Mouse (Mus musculus): Measurements from ENCODE around the gene Ccdc106.
"Not testable (repeated sequence)": the region's sequence is repeated elsewhere in the genome, so short reads cannot be mapped to it uniquely, and the experiment has no call there.

The Ccdc106 gene

GRCm38 (mm10) chr7:5016057-5016456, 4.3 kb upstream of the Ccdc106 start:
- no peak for DNase-seq

GRCm38 (mm10) chr7:5016920-5017319, 3.4 kb upstream of the Ccdc106 start:
- DNase-seq, result no peak

- DNase-seq, result peak; percentile 56
Measured at GRCm38 (mm10) chr7:5017352-5017751, 3.0 kb upstream of the Ccdc106 start.

- DNase-seq, result no peak
Measured at GRCm38 (mm10) chr7:5017931-5018330, 2.4 kb upstream of the Ccdc106 start.

- DNase-seq, result not testable (repeated sequence)
Measured at GRCm38 (mm10) chr7:5019576-5019975, 777 bp upstream of the Ccdc106 start.

GRCm38 (mm10) chr7:5020685-5021084, 332 bp downstream of the Ccdc106 start:
- peak; percentile 39 for DNase-seq

- DNase-seq, result no peak
Measured at GRCm38 (mm10) chr7:5021197-5021596, 844 bp downstream of the Ccdc106 start.

DNA sequence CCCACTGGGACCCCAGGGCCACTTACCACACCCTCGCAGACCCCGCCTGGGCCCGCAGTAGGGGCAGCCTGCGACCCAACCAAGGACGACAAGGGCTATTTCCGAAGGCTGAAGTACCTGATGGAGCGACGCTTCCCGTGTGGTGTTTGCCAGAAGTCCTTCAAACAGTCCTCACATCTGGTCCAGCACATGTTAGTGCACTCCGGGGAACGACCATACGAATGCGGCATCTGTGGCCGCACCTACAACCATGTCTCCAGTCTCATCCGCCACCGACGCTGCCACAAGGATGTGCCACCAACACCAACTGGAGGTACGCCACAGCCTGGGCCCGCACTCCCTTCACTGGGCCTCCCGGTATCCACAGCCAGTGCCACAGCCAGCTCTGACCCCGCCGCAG, 9.2 kb downstream of the Ccdc106 start:
- DNase-seq, result no peak

GRCm38 (mm10) chr7:5029946-5030345, 9.6 kb downstream of the Ccdc106 start:
- DNase-seq, result no peak

DNA sequence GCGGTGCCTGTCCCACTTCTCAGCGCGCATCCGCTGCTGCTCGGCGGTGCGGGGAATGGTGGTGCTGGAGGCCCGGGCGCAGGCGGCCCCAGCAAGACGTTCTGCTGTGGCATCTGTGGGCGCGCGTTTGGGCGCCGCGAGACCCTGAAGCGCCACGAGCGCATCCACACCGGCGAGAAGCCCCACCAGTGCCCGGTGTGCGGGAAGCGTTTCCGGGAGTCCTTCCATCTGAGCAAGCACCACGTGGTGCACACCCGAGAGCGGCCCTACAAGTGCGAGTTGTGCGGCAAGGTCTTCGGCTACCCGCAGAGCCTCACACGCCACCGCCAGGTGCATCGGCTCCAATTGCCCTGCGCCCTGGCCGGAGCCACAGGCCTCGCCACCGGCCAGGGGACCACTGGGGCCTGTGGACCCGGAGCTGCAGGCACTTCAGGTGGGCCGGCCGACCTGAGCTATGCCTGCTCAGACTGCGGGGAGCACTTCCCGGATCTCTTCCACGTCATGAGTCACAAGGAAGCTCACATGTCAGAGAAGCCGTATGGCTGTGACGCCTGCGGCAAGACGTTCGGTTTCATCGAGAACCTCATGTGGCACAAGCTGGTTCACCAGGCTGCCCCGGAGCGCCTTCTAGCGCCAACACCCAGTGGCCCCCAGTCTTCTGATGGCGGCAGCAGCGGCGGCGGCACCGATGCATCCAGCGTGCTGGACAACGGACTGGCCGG, 10.4 kb downstream of the Ccdc106 start:
- no peak for DNase-seq

DNA sequence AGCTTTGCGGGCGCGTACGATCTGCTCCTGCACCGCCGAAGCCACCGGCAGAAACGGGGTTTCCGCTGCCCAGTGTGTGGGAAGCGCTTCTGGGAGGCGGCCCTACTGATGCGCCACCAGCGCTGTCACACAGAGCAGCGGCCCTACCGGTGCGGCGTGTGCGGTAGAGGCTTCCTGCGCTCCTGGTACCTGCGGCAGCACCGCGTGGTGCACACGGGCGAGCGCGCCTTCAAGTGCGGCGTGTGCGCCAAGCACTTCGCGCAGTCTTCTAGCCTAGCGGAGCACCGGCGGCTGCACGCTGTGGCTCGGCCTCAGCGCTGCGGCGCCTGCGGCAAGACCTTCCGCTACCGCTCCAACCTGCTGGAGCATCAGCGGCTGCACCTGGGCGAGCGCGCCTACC, 11.1 kb downstream of the Ccdc106 start:
- no peak for DNase-seq

DNA sequence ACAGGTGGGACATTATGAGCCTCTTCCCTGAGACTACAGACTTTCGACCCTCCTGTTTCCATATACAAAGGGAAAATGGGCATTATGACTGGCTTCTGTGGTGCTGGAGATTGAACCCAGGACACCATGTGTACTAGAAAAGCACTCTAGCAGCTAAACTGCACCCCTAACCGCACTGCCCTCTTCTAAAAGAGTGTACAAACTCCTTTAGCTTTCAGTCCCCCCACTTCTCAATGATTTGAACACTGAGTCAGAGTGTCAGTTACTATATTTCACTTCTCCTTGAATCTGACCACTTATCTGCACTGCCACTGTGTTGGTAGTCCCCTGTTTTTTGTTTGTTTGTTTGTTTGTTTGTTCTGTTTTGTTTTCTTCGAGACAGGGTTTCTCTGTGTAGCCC, 13.5 kb downstream of the Ccdc106 start, which contains the start of gene 4632433K11Rik:
Gene 4632433K11Rik (plus strand): TSS at position 301 of the 400 bp plus-strand sequence.
- DNase-seq, result no peak

GRCm38 (mm10) chr7:5035628-5036027, 15.3 kb downstream of the Ccdc106 start:
- DNase-seq, result no peak

DNA sequence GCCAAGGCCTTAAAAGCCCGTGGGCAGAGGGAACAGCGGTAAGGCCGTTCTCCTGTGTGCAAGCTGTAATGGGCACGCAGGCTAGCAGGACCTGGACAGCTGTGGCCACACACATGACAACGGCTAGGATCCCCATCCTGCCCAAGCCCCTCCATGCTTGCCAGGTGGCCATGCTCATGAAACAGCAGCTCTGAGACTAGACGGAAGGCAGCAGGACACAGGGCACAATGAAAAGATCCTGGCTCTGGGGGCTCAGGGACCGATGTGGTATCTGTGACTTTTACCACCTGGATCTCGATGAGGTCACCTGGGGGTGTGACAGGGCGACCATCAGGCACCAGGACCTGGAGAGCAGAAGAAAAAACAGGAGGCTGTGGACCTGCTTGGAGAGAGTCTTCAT, 15.8 kb downstream of the Ccdc106 start:
- DNase-seq, result no peak

GRCm38 (mm10) chr7:5037026-5037425, 16.7 kb downstream of the Ccdc106 start:
- DNase-seq, result no peak

DNA sequence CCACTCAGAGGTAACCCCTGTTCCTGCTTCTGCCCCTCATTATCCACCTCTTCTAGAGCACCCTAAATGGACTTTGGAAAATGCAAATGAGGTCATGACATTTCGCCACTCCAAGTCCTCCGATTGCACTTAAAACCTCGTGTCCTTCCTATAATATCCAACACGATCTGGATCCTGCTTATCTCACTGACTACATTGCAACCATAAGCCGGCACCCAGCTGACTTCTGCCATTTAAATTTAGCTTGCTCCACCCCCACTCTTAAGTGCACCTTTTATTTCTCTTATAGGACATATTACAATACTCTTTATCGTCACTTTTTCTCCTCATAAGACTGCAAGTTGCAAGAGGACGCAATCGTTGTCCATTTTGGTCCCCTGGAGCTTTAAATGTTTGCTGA, 17.1 kb downstream of the Ccdc106 start:
- DNase-seq, result no peak

- DNase-seq, result peak; percentile 97
Measured at GRCm38 (mm10) chr7:5038109-5038732, 17.9 kb downstream of the Ccdc106 start, which contains the start of gene Zfp784. Gene Zfp784, minus strand, starts transcription at chr7:5038446.

DNA sequence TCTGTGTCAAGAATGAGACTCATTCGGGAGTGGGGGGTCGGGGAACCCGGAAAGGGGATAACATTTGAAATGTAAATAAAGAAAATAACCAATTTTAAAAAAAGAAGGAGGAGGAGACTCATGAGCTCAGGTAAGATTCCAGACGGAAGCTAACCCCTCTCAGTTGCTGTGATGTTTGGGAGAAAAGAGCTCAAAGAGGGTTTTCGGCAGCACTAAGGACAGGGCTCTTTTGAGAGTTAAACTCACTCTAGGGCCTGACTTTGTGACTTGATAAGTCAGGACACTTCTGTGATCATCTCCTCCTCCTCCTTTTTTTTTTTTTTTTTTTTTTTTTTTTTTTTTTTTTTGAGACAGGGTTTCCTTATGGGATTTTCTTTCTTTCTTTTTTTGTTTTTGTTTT, 18.6 kb downstream of the Ccdc106 start:
- no peak for DNase-seq

DNA sequence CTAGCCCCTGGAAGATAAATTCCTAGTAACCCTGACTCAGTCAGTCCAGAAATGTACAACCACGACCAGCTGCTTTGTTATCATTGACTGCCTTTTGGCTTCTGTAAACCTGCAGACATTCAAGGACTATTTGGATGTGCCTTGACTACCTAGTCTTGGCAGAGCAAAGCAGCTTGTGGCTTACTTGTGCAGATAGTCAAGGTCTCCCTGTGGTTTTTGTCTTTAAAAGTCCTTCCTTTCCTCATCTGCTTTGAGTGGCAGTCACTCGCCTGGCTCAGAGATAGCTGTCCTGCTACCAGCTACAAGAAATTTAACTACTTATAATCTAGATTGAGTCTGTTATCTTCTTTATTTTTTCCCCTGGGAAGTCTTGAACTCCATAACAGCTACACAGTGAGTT, 24.6 kb downstream of the Ccdc106 start:
- no peak for DNase-seq

DNA sequence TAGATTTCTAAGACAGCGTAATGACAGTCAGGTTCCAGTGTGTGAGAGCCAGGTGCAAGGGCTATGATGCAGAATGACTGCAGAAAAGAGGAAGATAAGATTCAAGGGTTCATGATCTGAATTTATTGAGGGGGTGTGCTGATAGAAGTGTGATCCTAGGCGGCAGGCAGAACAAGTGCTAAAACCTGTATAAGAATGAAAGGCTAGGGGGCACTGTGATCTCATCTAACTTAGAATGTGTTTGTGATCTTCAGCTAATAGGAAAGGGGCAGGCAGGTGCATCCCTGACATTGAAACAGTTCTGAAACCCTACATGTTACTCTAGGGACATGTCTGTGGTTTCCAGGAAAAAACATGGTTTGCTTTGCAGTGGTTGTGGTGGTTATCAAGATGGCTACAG, 25.8 kb downstream of the Ccdc106 start:
- no peak for DNase-seq

DNA sequence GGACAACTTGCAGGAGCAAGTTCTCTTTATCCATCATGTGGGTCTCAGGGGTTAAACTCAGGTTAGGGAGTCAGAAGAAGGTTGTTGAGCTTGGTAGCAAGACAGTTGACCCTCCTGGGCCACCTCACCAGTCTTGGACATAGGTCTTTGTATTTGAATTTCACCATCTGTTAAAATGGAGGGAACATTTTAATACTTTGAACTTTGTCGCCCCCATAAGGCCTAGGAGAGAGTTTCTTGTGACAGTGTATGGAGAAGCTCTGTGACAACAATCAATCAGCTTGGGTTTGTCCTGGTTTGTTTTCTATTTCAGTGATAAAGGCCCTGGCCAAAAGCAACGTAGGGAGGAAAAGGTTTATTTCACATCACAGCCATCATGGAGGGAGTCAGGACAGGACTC, 27.0 kb downstream of the Ccdc106 start:
- DNase-seq, result peak; percentile 69

DNA sequence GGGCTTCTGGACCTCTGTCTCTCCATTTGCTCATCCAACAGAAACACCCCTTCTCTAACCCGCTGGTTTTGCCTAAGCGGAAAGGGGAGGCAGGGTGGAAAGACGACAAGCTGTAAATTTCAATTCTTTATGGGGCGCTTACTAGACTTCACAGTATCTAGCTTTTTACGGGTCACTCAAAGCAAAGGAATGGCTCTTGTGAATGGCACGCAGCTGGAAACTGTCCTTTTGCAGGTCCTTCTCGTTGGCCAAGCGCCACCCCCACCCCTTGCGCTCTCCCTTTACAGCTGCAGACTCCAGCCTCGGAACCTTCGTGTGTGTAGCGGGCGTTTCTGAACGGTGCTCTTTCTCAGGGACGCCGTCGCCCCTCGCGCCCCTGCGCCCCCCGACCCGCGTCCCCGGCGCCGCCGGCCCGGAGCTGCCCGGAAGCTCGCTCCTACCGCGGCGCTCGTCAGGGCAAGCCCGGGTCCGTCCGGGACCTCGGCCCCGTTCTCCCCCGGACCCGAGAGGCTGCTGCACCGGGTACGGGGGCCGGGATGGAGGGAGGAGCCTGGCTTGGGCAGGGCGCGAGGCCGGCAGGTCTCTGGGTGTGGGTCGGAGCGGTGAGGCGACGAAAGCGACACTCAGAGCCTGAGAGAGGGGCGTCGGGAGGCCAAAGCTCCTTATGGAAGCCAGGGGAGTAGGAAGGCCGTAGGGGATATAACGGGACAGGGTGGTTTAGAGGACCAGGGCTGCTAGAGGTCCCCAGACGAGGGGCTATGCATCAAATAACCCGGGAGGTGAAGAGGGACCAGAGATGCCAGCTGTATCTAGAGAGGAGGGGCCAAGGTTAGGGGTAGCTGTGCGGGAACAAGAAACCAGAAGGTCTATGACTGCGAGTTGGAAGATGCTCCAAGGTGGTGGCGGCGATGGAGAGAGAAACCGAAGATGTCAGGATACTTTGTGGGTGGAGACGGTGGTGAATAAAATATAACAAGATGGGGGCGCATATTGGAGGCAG, 31.1 kb downstream of the Ccdc106 start, which contains the start of gene Zfp580:
Gene Zfp580 (plus strand): TSS at position 346 of the 1,000 bp plus-strand sequence.
- DNase-seq, result peak; percentile 88

- DNase-seq, result no peak
Measured at GRCm38 (mm10) chr7:5052438-5052837, 32.1 kb downstream of the Ccdc106 start.
